In the genomic region with DNA sequence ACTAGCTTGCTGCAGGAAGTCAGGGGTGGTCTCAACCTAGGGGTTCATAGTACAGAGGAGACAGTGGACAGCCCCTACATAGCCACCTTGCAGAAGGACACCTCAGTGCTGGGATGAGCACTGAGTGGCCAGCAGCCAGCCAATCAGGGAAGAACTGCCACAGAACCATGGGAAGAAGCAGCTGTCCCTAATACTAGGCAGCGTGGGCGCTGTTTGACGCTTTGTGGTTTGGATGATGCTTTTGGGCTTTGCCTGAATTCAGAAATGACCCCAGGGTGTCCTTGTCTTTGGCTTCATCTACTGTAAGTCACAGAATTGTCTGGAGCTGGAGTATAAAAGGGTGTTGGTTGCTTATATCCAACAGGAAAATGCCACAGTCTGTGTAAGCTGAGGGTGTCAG, we compare ENCODE assay signal across 23 mouse cellular contexts.
"Had no signal": no experiment of that assay in that cellular context is flagged by ENCODE, and none has a peak within 500 bp of the region (broad histone marks: within the 10 kb centered on the region; RNA-seq: fewer than 3 reads in every experiment).

No protein-coding gene starts in this region.

- H3K4me3 ChIP-seq: heart, embryonic 10.5 days; heart, embryonic 12.5 days; hindbrain, embryonic 13.5 days; kidney, embryonic 15.5 days; left cerebral cortex, adult 2 months; limb, embryonic 10.5 days; limb, embryonic 12.5 days; liver, embryonic 13.5 days had no signal

- H3K9ac ChIP-seq: heart, embryonic 12.5 days; hindbrain, embryonic 13.5 days; kidney, embryonic 15.5 days; limb, embryonic 12.5 days; liver, embryonic 13.5 days had no signal

- H3K4me1 ChIP-seq: heart, embryonic 12.5 days; liver, embryonic 13.5 days had no signal

- ATAC-seq: hindbrain, embryonic 16.5 days; intestine, embryonic 16.5 days had no signal

- H3K27me3 ChIP-seq: liver, embryonic 13.5 days had no signal

- H3K4me2 ChIP-seq: heart, embryonic 12.5 days; hindbrain, embryonic 13.5 days; kidney, embryonic 15.5 days; limb, embryonic 12.5 days; liver, embryonic 11.5 days; liver, embryonic 13.5 days had no signal

- H3K9me3 ChIP-seq: heart, embryonic 10.5 days; heart, embryonic 12.5 days; hindbrain, embryonic 13.5 days; kidney, embryonic 15.5 days; limb, embryonic 10.5 days; limb, embryonic 12.5 days; liver, embryonic 13.5 days had no signal

- H3K27ac ChIP-seq: heart, embryonic 10.5 days; hindbrain, embryonic 13.5 days; kidney, embryonic 15.5 days; kidney, postnatal 0 days; left cerebral cortex, adult 2 months; limb, embryonic 10.5 days; limb, embryonic 12.5 days; liver, embryonic 13.5 days had no signal

- DNase-seq: gastrocnemius, postnatal 14 days; gastrocnemius, postnatal 36 days; heart, adult 18-20 months; heart, postnatal 10 days; heart, postnatal 36 days; kidney, adult 11 months; kidney, adult 2 months; kidney, adult 9 months; kidney, postnatal 14 days; kidney, postnatal 36 days; liver; liver, embryonic 13.5 days had no signal

- H3K36me3 ChIP-seq: heart, embryonic 10.5 days; heart, embryonic 12.5 days; hindbrain, embryonic 13.5 days; kidney, embryonic 15.5 days; limb, embryonic 10.5 days; limb, embryonic 12.5 days; liver, embryonic 13.5 days had no signal
